Mouse (Mus musculus) heart, postnatal 0 days (tissue): ENCODE data around the gene Mab21l1.

Experiments used
- CTCF ChIP-seq: IDR thresholded peaks from 2 replicates; pipeline ENCODE4 v1.5.1; 2016; ENCODE audit warnings: antibody characterized with exemption, control low read depth, low read depth
- EP300 ChIP-seq: IDR thresholded peaks from 2 replicates; pipeline ENCODE4 v1.6.1; 2016; ENCODE audit warnings: antibody characterized with exemption, low read depth

DNA sequence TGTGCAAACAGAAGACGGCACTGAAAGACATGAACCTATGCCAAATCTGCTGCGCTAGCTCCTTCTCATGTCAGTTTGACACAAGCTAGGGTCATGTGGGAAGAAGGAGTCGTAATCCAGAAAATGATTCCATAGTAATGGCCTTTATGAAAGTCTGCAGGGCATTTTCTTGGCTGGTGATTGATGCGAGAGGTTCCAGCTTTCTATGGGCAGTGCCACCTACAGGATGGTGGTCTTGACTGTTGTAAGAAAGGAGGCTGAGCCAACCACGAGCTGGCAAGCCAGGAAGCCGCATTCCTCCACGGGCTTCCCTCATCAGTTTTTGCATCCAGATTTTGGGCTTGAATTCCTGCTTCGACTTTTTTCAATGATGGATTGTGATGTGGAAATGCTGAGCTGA lies 24.0 kb upstream of the Mab21l1 start:
- TF ChIP-seq CTCF (peak; percentile 27), EP300 (no peak)
